Mouse (Mus musculus) hindbrain, embryonic 16.5 days (tissue): ENCODE results near the gene Stat5a. TPM values are rescaled to one million over a fixed set of nuclear protein-coding genes. Genes with fewer than 3 reads are reported as not detected.
A peak's percentile ranks its signal among the peaks of the same experiment; 100 is the strongest.

Source experiments
- ATAC-seq: fragments of 200-750 bp; cut with Nextera tagmentation; 2 replicates; pipeline ENCODE4 v1.8.0; 2017; ENCODE audit warnings: moderate TSS enrichment, moderate library complexity
- H3K27ac ChIP-seq: fragments of 300-500 bp; sonication (generic); 2 replicates; pipeline ENCODE4 v1.5.1; 2014; ENCODE audit warnings: low read depth, mild to moderate bottlenecking, control low read depth, low read length, moderate library complexity
- H3K27me3 ChIP-seq: fragments of 300-500 bp; sonication (generic); replicated peaks from 2 replicates; pipeline ENCODE4 v1.6.1; 2014; ENCODE audit warnings: low read length; ENCODE audit not compliant: control insufficient read depth, insufficient read depth
- H3K36me3 ChIP-seq: fragments of 300-500 bp; sonication (generic); 2 replicates; pipeline ENCODE4 v1.6.1; 2014; ENCODE audit warnings: mild to moderate bottlenecking, low read length, moderate library complexity, mixed read lengths; ENCODE audit not compliant: control insufficient read depth, insufficient read depth
- H3K4me1 ChIP-seq: fragments of 300-500 bp; sonication (generic); 2 replicates; pipeline ENCODE4 v1.6.1; 2014; ENCODE audit warnings: low read depth, low read length; ENCODE audit not compliant: control insufficient read depth, insufficient read depth
- H3K4me2 ChIP-seq: fragments of 300-500 bp; sonication (generic); 2 replicates; pipeline ENCODE4 v1.6.1; 2014; ENCODE audit warnings: mild to moderate bottlenecking, low read length, control low read depth, moderate library complexity
- H3K4me3 ChIP-seq: fragments of 300-500 bp; sonication (generic); 2 replicates; pipeline ENCODE4 v1.5.1; 2014; ENCODE audit warnings: mild to moderate bottlenecking, low read length, control low read depth, moderate library complexity
- H3K9ac ChIP-seq: fragments of 300-500 bp; sonication (generic); 2 replicates; pipeline ENCODE4 v1.6.1; 2014; ENCODE audit warnings: low read depth, mild to moderate bottlenecking, control low read depth, low read length, moderate library complexity
- H3K9me3 ChIP-seq: fragments of 300-500 bp; sonication (generic); 2 replicates; pipeline ENCODE4 v1.6.1; 2014; ENCODE audit warnings: mild to moderate bottlenecking, low read length, moderate library complexity; ENCODE audit not compliant: control insufficient read depth
- WGBS: fragments of 180-500 bp; shearing (Covaris S2); extraction: QIAGEN DNeasy Blood & Tissue Kit; methylation state at CpG from one replicate; pipeline ENCODE4 v1.1.7; 2014; 5-methylcytosine and 5-hydroxymethylcytosine counted together
- polyA plus RNA-seq: library from polyadenylated mRNA; unstranded; fragments of >200 nt; fragmentation: Nextera tagmentation; extraction: Ambion mirVana; gene quantifications from 2 replicates; pipeline ENCODE4 v1.2.1, GENCODE M21; 2015

Stat5a gene
- polyA plus RNA-seq, 1 experiment from 2014 or later: 2.4 TPM

DNA sequence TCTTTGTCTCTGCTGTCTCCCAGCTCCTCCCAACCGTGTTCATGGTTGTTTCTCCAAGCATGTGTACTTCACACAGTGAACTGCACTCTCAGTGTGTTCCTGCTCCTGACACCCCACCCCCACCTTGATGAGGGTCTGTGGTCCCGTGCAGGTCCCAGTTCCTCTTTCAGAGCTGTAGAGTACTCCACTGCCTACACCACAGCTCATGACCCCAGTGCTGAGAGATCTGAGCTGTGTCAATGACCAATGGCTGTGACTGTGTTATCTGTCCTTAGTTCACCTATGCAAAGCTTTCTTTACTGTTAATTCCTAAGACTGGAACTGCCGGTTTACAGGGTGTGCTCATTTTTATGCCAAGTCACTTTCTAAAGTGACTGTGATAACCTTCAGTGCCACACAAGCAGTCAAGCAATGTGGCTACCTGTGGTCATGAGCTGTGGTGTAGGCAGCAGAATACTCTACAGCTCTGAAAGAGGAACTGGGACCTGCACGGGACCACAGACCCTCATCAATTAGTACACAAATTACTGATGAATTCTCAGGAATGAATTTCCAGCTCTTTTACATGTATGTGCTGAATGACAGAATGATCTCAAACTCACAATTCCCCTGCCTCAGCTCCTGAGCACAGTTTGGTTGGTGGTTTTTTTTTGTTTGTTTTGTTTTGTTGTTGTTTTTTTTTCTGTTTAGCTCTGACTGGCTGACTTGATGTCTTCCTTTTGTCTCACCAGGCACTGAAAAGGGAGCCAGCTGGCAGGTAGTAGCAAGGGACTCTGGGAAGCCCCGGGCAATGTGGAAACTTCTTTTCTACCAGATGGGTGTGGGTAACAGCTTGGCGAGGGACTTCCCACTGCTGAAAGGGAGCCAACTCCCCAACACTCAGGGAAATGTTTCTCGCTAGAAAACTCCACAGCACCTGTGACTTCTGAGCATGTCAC, 38.4 kb downstream of the Stat5a start:
- peaks cover 6% of the 10 kb centered on the region for H3K9me3 ChIP-seq
- peaks cover 29% of the 10 kb centered on the region for H3K36me3 ChIP-seq
- H3K27ac ChIP-seq: no peak overlapping the region
- H3K4me1 ChIP-seq: peaks cover 4% of the 10 kb centered on the region
- H3K27me3 ChIP-seq: no peaks in the 10 kb centered on the region
- 63% methylated on average over 7 of the region's 7 CpGs for WGBS
- no peak overlapping the region for H3K4me3 ChIP-seq
- H3K4me2 ChIP-seq: no peak overlapping the region
- H3K9ac ChIP-seq: no peak overlapping the region
- no peak for ATAC-seq

- Histone ChIP-seq H3K4me2 (no peak overlapping the region), H3K27me3 (no peaks in the 10 kb centered on the region), H3K4me1 (peaks cover 4% of the 10 kb centered on the region), H3K9ac (no peak overlapping the region), H3K4me3 (no peak overlapping the region), H3K9me3 (peaks cover 6% of the 10 kb centered on the region), H3K27ac (no peak overlapping the region), H3K36me3 (peaks cover 29% of the 10 kb centered on the region)
- 0 out of 2 replicates have a peak, but pooled peaks have one; percentile 37 for ATAC-seq
- WGBS: 46% methylated on average over 16 of the region's 16 CpGs
These were observed 39.5 kb downstream of the Stat5a start for GRCm38 (mm10) chr11:100898441-100899199.

GRCm38 (mm10) chr11:100904580-100905351, 45.6 kb downstream of the Stat5a start:
- peaks cover 32% of the 10 kb centered on the region for H3K36me3 ChIP-seq
- no peak overlapping the region for H3K4me3 ChIP-seq
- no peak overlapping the region for H3K4me2 ChIP-seq
- no peak overlapping the region for H3K27ac ChIP-seq
- H3K27me3 ChIP-seq: no peaks in the 10 kb centered on the region
- H3K4me1 ChIP-seq: no peaks in the 10 kb centered on the region
- ATAC-seq: no peak
- H3K9me3 ChIP-seq: peaks cover 6% of the 10 kb centered on the region
- no peak overlapping the region for H3K9ac ChIP-seq
- 77% methylated on average over 19 of the region's 20 CpGs for WGBS

DNA sequence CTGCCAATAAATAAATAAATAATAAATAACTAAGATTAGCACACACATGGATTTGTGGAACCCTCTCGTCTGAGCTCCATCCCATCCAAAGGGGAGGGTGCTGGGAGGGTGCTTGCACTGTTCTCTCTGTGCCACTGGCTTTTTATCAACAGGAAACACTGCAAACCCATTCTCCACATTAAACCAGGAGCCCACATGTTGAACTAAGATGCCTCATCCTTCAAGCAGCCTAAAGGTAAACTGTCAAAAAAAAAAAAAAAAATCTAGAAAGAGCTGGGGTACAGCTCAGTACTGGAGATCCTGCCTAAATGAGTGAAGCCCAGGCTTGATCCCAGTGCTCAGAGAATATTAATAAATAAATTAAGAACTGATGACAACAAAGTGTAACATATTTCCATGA, 46.8 kb downstream of the Stat5a start:
- Histone ChIP-seq H3K27ac (no peak overlapping the region), H3K9ac (no peak overlapping the region), H3K4me3 (no peak overlapping the region), H3K27me3 (no peaks in the 10 kb centered on the region), H3K36me3 (peaks cover 28% of the 10 kb centered on the region), H3K4me1 (no peaks in the 10 kb centered on the region), H3K4me2 (no peak overlapping the region), H3K9me3 (peaks cover 6% of the 10 kb centered on the region)
- no peak for ATAC-seq
- 80% methylated on average over 1 of the region's 1 CpGs for WGBS

DNA sequence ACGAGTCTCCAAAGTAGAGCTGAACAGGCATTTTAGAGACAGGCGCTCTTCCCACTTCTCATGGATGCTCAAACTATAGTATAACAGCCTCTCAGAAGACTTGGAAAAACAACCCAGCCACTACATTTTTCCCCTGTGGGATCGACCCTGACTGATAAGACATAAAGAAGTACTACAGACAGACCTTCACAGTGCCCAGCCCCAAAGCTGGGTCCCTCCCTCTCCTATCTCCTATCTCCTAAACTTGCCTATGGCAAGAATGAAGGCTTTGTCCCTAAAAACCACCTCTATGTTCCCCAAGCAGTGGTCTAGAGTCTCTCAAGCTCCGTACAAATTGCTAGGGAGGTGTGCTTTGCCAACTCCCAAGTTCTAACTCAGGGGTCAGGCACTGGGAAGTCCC, 47.7 kb downstream of the Stat5a start:
- Histone ChIP-seq H3K4me1 (no peaks in the 10 kb centered on the region), H3K36me3 (peaks cover 18% of the 10 kb centered on the region), H3K27ac (no peak overlapping the region), H3K4me2 (no peak overlapping the region), H3K4me3 (no peak overlapping the region), H3K27me3 (no peaks in the 10 kb centered on the region), H3K9me3 (peaks cover 4% of the 10 kb centered on the region), H3K9ac (no peak overlapping the region)
- ATAC-seq: no peak
- 88% methylated on average over 4 of the region's 4 CpGs for WGBS

DNA sequence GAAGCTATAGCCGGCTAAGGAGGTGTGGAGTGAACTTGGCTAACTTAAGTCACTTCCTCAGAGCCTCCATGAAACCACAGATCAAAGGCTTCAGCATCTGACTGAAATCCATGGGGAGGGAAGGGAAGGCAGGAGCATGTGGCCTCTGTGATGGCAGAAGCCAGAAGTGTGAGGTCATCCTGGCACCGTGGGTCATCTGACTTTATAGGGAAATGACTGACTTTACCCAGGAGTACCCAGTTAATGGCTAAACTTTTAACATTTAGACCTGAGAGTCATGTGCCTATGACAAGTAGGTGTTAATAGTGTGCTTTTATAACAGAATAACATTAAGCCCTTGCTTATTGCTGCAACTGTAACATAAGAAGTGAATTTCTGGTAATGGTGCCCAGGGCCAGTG, 49.0 kb downstream of the Stat5a start:
- no peak overlapping the region for H3K4me2 ChIP-seq
- no peak overlapping the region for H3K27ac ChIP-seq
- no peak overlapping the region for H3K4me3 ChIP-seq
- H3K9ac ChIP-seq: no peak overlapping the region
- WGBS: 83% methylated on average over 2 of the region's 2 CpGs
- H3K27me3 ChIP-seq: no peaks in the 10 kb centered on the region
- H3K4me1 ChIP-seq: no peaks in the 10 kb centered on the region
- no peaks in the 10 kb centered on the region for H3K9me3 ChIP-seq
- no peak for ATAC-seq
- peaks cover 9% of the 10 kb centered on the region for H3K36me3 ChIP-seq

GRCm38 (mm10) chr11:100908567-100908966, 49.4 kb downstream of the Stat5a start:
- Histone ChIP-seq H3K4me3 (no peak overlapping the region), H3K9ac (no peak overlapping the region), H3K27ac (no peak overlapping the region), H3K9me3 (no peaks in the 10 kb centered on the region), H3K36me3 (peaks cover 6% of the 10 kb centered on the region), H3K27me3 (no peaks in the 10 kb centered on the region), H3K4me2 (no peak overlapping the region), H3K4me1 (no peaks in the 10 kb centered on the region)
- 91% methylated on average over 9 of the region's 9 CpGs for WGBS
- ATAC-seq: no peak

- no peaks in the 10 kb centered on the region for H3K27me3 ChIP-seq
- ATAC-seq: no peak
- WGBS: 92% methylated on average over 17 of the region's 17 CpGs
- no peak overlapping the region for H3K27ac ChIP-seq
- no peaks in the 10 kb centered on the region for H3K9me3 ChIP-seq
- H3K9ac ChIP-seq: no peak overlapping the region
- no peaks in the 10 kb centered on the region for H3K4me1 ChIP-seq
- no peaks in the 10 kb centered on the region; the same call in none of the 2 replicates for H3K36me3 ChIP-seq
- H3K4me2 ChIP-seq: no peak overlapping the region
- no peak overlapping the region for H3K4me3 ChIP-seq
These were observed 53.4 kb downstream of the Stat5a start for GRCm38 (mm10) chr11:100912401-100913155.
